Mouse (Mus musculus) kidney, embryonic 16.5 days (tissue): ENCODE results near the gene Crym. TPM values are rescaled to one million over a fixed set of nuclear protein-coding genes. Genes with fewer than 3 reads are reported as not detected.

Experiments
- ATAC-seq: fragments of 200-750 bp; cut with Nextera tagmentation; 2 replicates; pipeline ENCODE4 v1.8.0; 2017; ENCODE audit warnings: moderate TSS enrichment; ENCODE audit not compliant: low FRiP score, low TSS enrichment
- H3K27ac ChIP-seq: fragments of 300-500 bp; sonication (generic); 2 replicates; pipeline ENCODE4 v1.5.1; 2014; ENCODE audit warnings: low read length
- H3K27me3 ChIP-seq: fragments of 300-500 bp; sonication (generic); 2 replicates; pipeline ENCODE4 v1.6.1; 2014; ENCODE audit warnings: low read length, control low read depth, mixed read lengths; ENCODE audit not compliant: insufficient read depth
- H3K36me3 ChIP-seq: fragments of 300-500 bp; sonication (generic); 2 replicates; pipeline ENCODE4 v1.6.1; 2014; ENCODE audit warnings: low read length, control low read depth, mixed read lengths; ENCODE audit not compliant: insufficient read depth
- H3K4me1 ChIP-seq: fragments of 300-500 bp; sonication (generic); 2 replicates; pipeline ENCODE4 v1.6.1; 2014; ENCODE audit warnings: low read length, control low read depth, mixed read lengths; ENCODE audit not compliant: insufficient read depth
- H3K4me2 ChIP-seq: fragments of 300-500 bp; sonication (generic); replicated peaks from 2 replicates; pipeline ENCODE4 v1.6.1; 2014; ENCODE audit warnings: low read depth, low read length
- H3K4me3 ChIP-seq: fragments of 300-500 bp; sonication (generic); 2 replicates; pipeline ENCODE4 v1.5.1; 2014; ENCODE audit warnings: mild to moderate bottlenecking, low read length
- H3K9ac ChIP-seq: fragments of 300-500 bp; sonication (generic); replicated peaks from 2 replicates; pipeline ENCODE4 v1.6.1; 2014; ENCODE audit warnings: low read length
- H3K9me3 ChIP-seq: fragments of 300-500 bp; sonication (generic); 2 replicates; pipeline ENCODE4 v1.6.1; 2016; ENCODE audit warnings: low read length, control low read depth
- whole genome bisulfite sequencing: fragments of 180-500 bp; shearing (Covaris S2); extraction: QIAGEN DNeasy Blood & Tissue Kit; methylation state at CpG from one replicate; pipeline ENCODE4 v1.1.7; 2014; 5-methylcytosine and 5-hydroxymethylcytosine counted together
- polyA plus RNA-seq: library from polyadenylated mRNA; unstranded; fragments of >200 nt; fragmentation: Nextera tagmentation; extraction: Ambion mirVana; gene quantifications from 2 replicates; pipeline ENCODE4 v1.2.1, GENCODE M21; 2015

Crym gene
- 71.3 and 77.0 TPM in 2 replicates for polyA plus RNA-seq

DNA sequence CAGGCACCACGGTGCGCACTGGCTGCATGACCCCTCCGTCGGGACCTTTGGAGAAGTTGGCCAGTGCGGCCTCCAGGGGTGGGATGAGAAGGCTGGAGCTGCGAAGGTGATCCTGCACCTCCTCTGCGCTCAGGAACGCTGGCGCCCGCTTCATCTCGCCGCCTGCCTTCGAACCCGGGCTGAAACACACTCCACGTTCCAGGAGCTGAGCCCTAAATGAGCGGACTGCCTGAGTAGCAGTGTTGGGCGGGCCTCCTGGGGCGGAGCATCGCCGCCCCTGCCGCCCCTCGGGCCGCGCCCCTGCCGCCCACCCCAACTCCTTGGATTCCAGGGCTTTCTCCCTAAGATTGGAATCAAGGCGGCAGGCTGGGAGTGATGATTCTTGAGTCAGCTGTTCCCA, at the start of gene Crym:
TSS of gene Crym (minus strand) at position 341 of the 400 bp plus-strand sequence.
- Histone ChIP-seq H3K4me2 (peak within 1 kb of the TSS; percentile 64), H3K36me3 (no peaks in the 10 kb centered on the region), H3K27me3 (0 out of 2 replicates have a peak, but pooled peaks cover 3% of the 10 kb centered on the region), H3K9ac (peak within 1 kb of the TSS; percentile 54), H3K27ac (0 out of 2 replicates have a peak within 1 kb of the TSS, but pooled peaks have one; percentile 15), H3K9me3 (no peaks in the 10 kb centered on the region), H3K4me1 (peaks cover 5% of the 10 kb centered on the region), H3K4me3 (peak within 1 kb of the TSS; percentile 46)
- WGBS, result 2% methylated on average over 25 of the region's 26 CpGs
- ATAC-seq, result peak; percentile 41

GRCm38 (mm10) chr7:120241092-120241491, 39.2 kb upstream of the Crym start:
- Histone ChIP-seq H3K9me3 (no peaks in the 10 kb centered on the region), H3K27me3 (no peaks in the 10 kb centered on the region), H3K9ac (no peak overlapping the region), H3K36me3 (no peaks in the 10 kb centered on the region), H3K4me2 (no peak overlapping the region), H3K4me3 (no peak overlapping the region), H3K4me1 (no peaks in the 10 kb centered on the region), H3K27ac (no peak overlapping the region)
- no peak for ATAC-seq

GRCm38 (mm10) chr7:120228541-120228940, 26.6 kb upstream of the Crym start:
- Histone ChIP-seq H3K4me3 (no peak overlapping the region), H3K9ac (no peak overlapping the region), H3K9me3 (no peaks in the 10 kb centered on the region), H3K27me3 (no peaks in the 10 kb centered on the region), H3K4me1 (no peaks in the 10 kb centered on the region), H3K4me2 (no peak overlapping the region), H3K27ac (no peak overlapping the region), H3K36me3 (no peaks in the 10 kb centered on the region)
- ATAC-seq, result no peak

- 53% methylated on average over 9 of the region's 9 CpGs for WGBS
- ATAC-seq, result no peak
Observed at GRCm38 (mm10) chr7:120205989-120206388, 4.1 kb upstream of the Crym start.

DNA sequence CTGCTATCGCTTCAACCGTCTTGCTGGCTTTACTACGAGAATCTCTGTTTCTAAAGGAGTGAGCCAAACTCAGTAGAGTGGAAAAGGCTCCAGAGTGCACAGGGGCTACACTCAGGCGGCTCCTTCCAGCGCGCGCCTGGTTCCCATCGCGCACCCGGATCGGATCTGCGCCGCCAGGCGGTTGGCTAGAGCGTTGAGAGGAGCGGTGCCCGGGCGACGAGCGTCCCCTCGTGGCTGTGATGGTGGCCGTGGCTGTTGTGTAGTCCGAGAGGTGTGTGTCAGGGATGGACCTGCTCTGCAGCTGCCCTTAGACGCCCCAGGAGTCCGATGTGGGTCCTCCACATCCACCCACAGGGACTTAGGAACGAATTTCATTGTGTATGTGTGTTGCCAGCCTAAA, 1.9 kb upstream of the Crym start, which contains the start of gene Abca14:
TSS of gene Abca14 (plus strand) at position 173 of the 400 bp plus-strand sequence.
- Histone ChIP-seq H3K27me3 (0 out of 2 replicates have a peak, but pooled peaks cover 3% of the 10 kb centered on the region), H3K27ac (no peak within 1 kb of the TSS), H3K4me1 (peaks cover 5% of the 10 kb centered on the region), H3K9ac (no peak within 1 kb of the TSS), H3K9me3 (no peaks in the 10 kb centered on the region), H3K36me3 (no peaks in the 10 kb centered on the region), H3K4me3 (no peak within 1 kb of the TSS), H3K4me2 (no peak within 1 kb of the TSS; the same call in 1 of the 2 replicates)
- peak; percentile 92 for ATAC-seq
- WGBS, result 4% methylated on average over 26 of the region's 26 CpGs

More at GRCm38 (mm10) chr7:120205989-120206388, 4.1 kb upstream of the Crym start:
- Histone ChIP-seq H3K9me3 (no peaks in the 10 kb centered on the region), H3K4me2 (no peak overlapping the region), H3K9ac (no peak overlapping the region), H3K36me3 (no peaks in the 10 kb centered on the region), H3K4me3 (no peak overlapping the region), H3K4me1 (peaks cover 5% of the 10 kb centered on the region), H3K27ac (no peak overlapping the region), H3K27me3 (no peaks in the 10 kb centered on the region)

DNA sequence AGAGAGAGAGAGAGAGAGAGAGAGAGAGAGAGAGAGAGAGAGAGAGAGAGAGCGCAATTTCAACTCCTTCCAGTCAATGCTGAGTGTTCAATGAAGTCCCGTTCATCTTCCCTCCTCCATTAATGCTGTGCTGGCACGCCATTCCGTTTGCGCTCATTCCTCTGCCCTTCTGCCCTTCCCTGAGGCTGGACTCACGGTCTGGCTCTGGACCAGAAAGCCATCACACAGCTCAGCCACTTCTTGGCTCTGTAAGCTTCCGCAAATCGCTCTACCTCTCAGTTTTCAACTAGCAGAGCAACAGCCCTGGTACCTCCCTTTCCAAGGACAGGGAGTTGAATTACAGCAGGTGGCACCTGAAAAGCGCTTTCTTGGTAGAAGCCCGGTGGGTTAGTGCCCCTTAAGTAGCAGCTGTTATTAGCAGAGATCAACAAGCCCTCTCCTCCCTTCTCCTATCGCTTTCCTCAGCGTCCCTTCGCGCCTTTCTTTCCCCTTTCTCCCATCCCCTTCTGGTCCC, 623 bp downstream of the Crym start:
- Histone ChIP-seq H3K9ac (peak overlapping the region; percentile 54), H3K36me3 (no peaks in the 10 kb centered on the region), H3K4me3 (peak overlapping the region; percentile 46), H3K9me3 (no peaks in the 10 kb centered on the region), H3K27me3 (0 out of 2 replicates have a peak, but pooled peaks cover 3% of the 10 kb centered on the region), H3K27ac (0 out of 2 replicates have a peak overlapping the region, but pooled peaks have one; percentile 15), H3K4me1 (peaks cover 5% of the 10 kb centered on the region), H3K4me2 (peak overlapping the region; percentile 64)
- ATAC-seq, result no peak
- WGBS, result 2% methylated on average over 14 of the region's 14 CpGs

GRCm38 (mm10) chr7:120195207-120195606, 6.7 kb downstream of the Crym start:
- Histone ChIP-seq H3K9ac (no peak overlapping the region), H3K36me3 (no peaks in the 10 kb centered on the region), H3K9me3 (no peaks in the 10 kb centered on the region), H3K27ac (no peak overlapping the region), H3K4me1 (0 out of 2 replicates have a peak, but pooled peaks cover 1% of the 10 kb centered on the region), H3K4me3 (no peak overlapping the region), H3K27me3 (no peaks in the 10 kb centered on the region), H3K4me2 (no peak overlapping the region)
- WGBS, result 91% methylated on average over 4 of the region's 4 CpGs
- no peak for ATAC-seq

DNA sequence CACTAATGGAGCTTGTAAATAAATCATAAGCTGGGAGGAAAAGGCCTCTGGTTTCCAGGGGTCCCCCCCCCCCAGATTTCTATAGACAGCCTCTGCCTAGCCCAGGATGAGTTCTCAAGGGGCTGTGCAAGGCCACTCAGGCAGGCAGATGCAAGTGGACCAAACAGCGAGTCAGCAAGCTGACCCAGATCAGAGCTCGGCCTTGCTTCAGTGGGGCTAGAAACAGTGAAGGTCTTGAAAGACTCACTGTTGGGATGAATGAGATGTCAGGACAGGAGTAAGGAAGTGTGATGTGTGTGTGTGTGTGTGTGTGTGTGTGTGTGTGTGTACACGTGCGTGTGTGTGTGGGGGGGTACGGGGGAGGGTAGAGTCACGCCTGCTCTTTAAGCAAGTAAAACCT, 9.1 kb downstream of the Crym start:
- H3K36me3 ChIP-seq, result no peaks in the 10 kb centered on the region
- 68% methylated on average over 6 of the region's 6 CpGs for whole genome bisulfite sequencing
- no peak overlapping the region for H3K4me3 ChIP-seq
- H3K27me3 ChIP-seq, result no peaks in the 10 kb centered on the region
- no peak overlapping the region for H3K27ac ChIP-seq
- H3K9ac ChIP-seq, result no peak overlapping the region
- no peak for ATAC-seq
- 0 out of 2 replicates have a peak, but pooled peaks cover 8% of the 10 kb centered on the region for H3K4me1 ChIP-seq
- no peaks in the 10 kb centered on the region for H3K9me3 ChIP-seq
- no peak overlapping the region for H3K4me2 ChIP-seq

- Histone ChIP-seq H3K4me2 (no peak overlapping the region), H3K27ac (no peak overlapping the region), H3K4me3 (no peak overlapping the region), H3K27me3 (no peaks in the 10 kb centered on the region), H3K4me1 (0 out of 2 replicates have a peak, but pooled peaks cover 8% of the 10 kb centered on the region), H3K36me3 (no peaks in the 10 kb centered on the region), H3K9ac (no peak overlapping the region), H3K9me3 (no peaks in the 10 kb centered on the region)
- no peak for ATAC-seq
- WGBS, result 40% methylated on average over 3 of the region's 3 CpGs
Observed at GRCm38 (mm10) chr7:120192207-120192606, 9.7 kb downstream of the Crym start.

GRCm38 (mm10) chr7:120190150-120190665, 11.7 kb downstream of the Crym start:
- no peaks in the 10 kb centered on the region for H3K9me3 ChIP-seq
- peak overlapping the region; percentile 52; the same call in 1 of the 2 replicates for H3K27ac ChIP-seq
- WGBS, result 44% methylated on average over 8 of the region's 8 CpGs
- H3K36me3 ChIP-seq, result no peaks in the 10 kb centered on the region
- H3K4me2 ChIP-seq, result no peak overlapping the region
- no peak overlapping the region for H3K4me3 ChIP-seq
- H3K4me1 ChIP-seq, result 0 out of 2 replicates have a peak, but pooled peaks cover 8% of the 10 kb centered on the region
- peak; percentile 62; the same call in 1 of the 2 replicates for ATAC-seq
- H3K9ac ChIP-seq, result no peak overlapping the region
- H3K27me3 ChIP-seq, result no peaks in the 10 kb centered on the region
